37 mouse cellular contexts compared by ENCODE assay signal in genomic region chr2:154163306-154163705, GRCm38 (mm10). TPM values are rescaled to one million over a fixed set of nuclear protein-coding genes. Genes with fewer than 3 reads are reported as not detected.
A peak's percentile ranks its signal among the peaks of the same experiment; 100 is the strongest.
DNase-seq lines count a peak whose midpoint lies in the region; ATAC-seq and TF ChIP-seq lines count a peak whose summit lies in the region.
"Had no signal": no experiment of that assay in that cellular context is flagged by ENCODE, and none has a peak within 500 bp of the region (broad histone marks: within the 10 kb centered on the region; RNA-seq: fewer than 3 reads in every experiment).

No protein-coding gene starts in this region.

- no peaks in the 10 kb centered on the region for H3K4me1 ChIP-seq in hindbrain, embryonic 16.5 days (ENCODE audit: control insufficient read depth, insufficient read depth, low read depth, low read length)
- no peaks in the 10 kb centered on the region for H3K4me1 ChIP-seq in hindbrain, embryonic 11.5 days (replicated peaks; ENCODE audit: control insufficient read depth, insufficient read depth, low read length)
- no peaks in the 10 kb centered on the region for H3K4me1 ChIP-seq in lung, postnatal 0 days (ENCODE audit: insufficient read depth, low read depth, low read length)
- H3K4me1 ChIP-seq in liver, embryonic 11.5 days (replicated peaks; ENCODE audit: control insufficient read depth, insufficient read depth, low read length): no peaks in the 10 kb centered on the region
- H3K4me1 ChIP-seq: forebrain, embryonic 12.5 days; hindbrain, embryonic 12.5 days; kidney, embryonic 15.5 days; liver, embryonic 15.5 days; midbrain, embryonic 10.5 days; neural tube, embryonic 12.5 days had no signal

- H3K27ac ChIP-seq in hindbrain, embryonic 16.5 days (ENCODE audit: low read depth, low read length): no peak overlapping the region
- no peak overlapping the region for H3K27ac ChIP-seq in hindbrain, embryonic 11.5 days (ENCODE audit: low read depth, low read length)
- H3K27ac ChIP-seq in lung, postnatal 0 days (ENCODE audit: low read length): no peak overlapping the region
- H3K27ac ChIP-seq in liver, embryonic 11.5 days (ENCODE audit: low read depth, low read length): no peak overlapping the region
- H3K27ac ChIP-seq: forebrain, embryonic 12.5 days; heart, adult 2 months; hindbrain, embryonic 12.5 days; kidney, embryonic 15.5 days; liver, embryonic 15.5 days; midbrain, embryonic 10.5 days; neural tube, embryonic 12.5 days had no signal

- no peak for TF ChIP-seq EP300 in lung, postnatal 0 days (IDR thresholded peaks at IDR 0.05)

- no peak for TF ChIP-seq CTCF in lung, postnatal 0 days (IDR thresholded peaks at IDR 0.05)

- H3K36me3 ChIP-seq in hindbrain, embryonic 16.5 days (ENCODE audit: control insufficient read depth, insufficient read depth, low read length): no peaks in the 10 kb centered on the region
- no peaks in the 10 kb centered on the region for H3K36me3 ChIP-seq in hindbrain, embryonic 11.5 days (ENCODE audit: control insufficient read depth, insufficient read depth, low read length)
- H3K36me3 ChIP-seq in lung, postnatal 0 days (ENCODE audit: insufficient read depth, low read length): no peaks in the 10 kb centered on the region
- no peaks in the 10 kb centered on the region for H3K36me3 ChIP-seq in liver, embryonic 11.5 days (ENCODE audit: control insufficient read depth, insufficient read depth, low read length)
- H3K36me3 ChIP-seq: forebrain, embryonic 12.5 days; hindbrain, embryonic 12.5 days; kidney, embryonic 15.5 days; liver, embryonic 15.5 days; midbrain, embryonic 10.5 days; neural tube, embryonic 12.5 days had no signal

- no peak for DNase-seq in cerebellum, adult 8-10 months
- no peak for DNase-seq in hindbrain, embryonic 11.5 days (ENCODE audit: low spot score)
- peak; percentile 4 for DNase-seq in cerebellum, adult 11 months
- peak; percentile 21 for DNase-seq in cerebellum, adult 9-11 months
- DNase-seq in lung, postnatal 0 days (ENCODE audit: low spot score): no peak
- no peak for DNase-seq in liver, embryonic 11.5 days (ENCODE audit: low spot score)
- DNase-seq: adrenal gland, adult 2 months; adrenal gland, postnatal 36 days; gastrocnemius, postnatal 25 days; heart, adult 2 months; heart, postnatal 14 days; kidney, adult 18-20 months; kidney, postnatal 36 days; liver; lung, embryonic 14.5 days; right cerebral cortex, adult 18-20 months; spleen, adult 18-20 months; thymus, postnatal 14 days had no signal

- H3K9me3 ChIP-seq in hindbrain, embryonic 16.5 days (ENCODE audit: control insufficient read depth, low read length): peaks cover 2% of the 10 kb centered on the region
- H3K9me3 ChIP-seq in hindbrain, embryonic 11.5 days (ENCODE audit: control insufficient read depth, low read length): no peaks in the 10 kb centered on the region; the same call in 1 of the 2 replicates
- H3K9me3 ChIP-seq in lung, postnatal 0 days (ENCODE audit: low read length): no peaks in the 10 kb centered on the region
- no peaks in the 10 kb centered on the region; the same call in 1 of the 2 replicates for H3K9me3 ChIP-seq in liver, embryonic 11.5 days (ENCODE audit: control insufficient read depth, low read length)
- H3K9me3 ChIP-seq: forebrain, embryonic 12.5 days; kidney, embryonic 15.5 days; liver, embryonic 15.5 days; neural tube, embryonic 12.5 days had no signal

- H3K9ac ChIP-seq in hindbrain, embryonic 16.5 days (ENCODE audit: low read depth, low read length): no peak overlapping the region
- no peak overlapping the region for H3K9ac ChIP-seq in hindbrain, embryonic 11.5 days (ENCODE audit: low read depth, low read length)
- H3K9ac ChIP-seq in lung, postnatal 0 days (replicated peaks; ENCODE audit: low read depth): no peak overlapping the region
- H3K9ac ChIP-seq in liver, embryonic 11.5 days (ENCODE audit: low read depth, low read length): no peak overlapping the region
- H3K9ac ChIP-seq: forebrain, embryonic 12.5 days; hindbrain, embryonic 12.5 days; kidney, embryonic 15.5 days; liver, embryonic 15.5 days; lung, embryonic 14.5 days; neural tube, embryonic 12.5 days had no signal

- no peak overlapping the region for H3K4me2 ChIP-seq in hindbrain, embryonic 16.5 days (ENCODE audit: low read length)
- no peak overlapping the region for H3K4me2 ChIP-seq in hindbrain, embryonic 11.5 days (replicated peaks; ENCODE audit: low read depth, low read length)
- no peak overlapping the region for H3K4me2 ChIP-seq in lung, postnatal 0 days (replicated peaks; ENCODE audit: low read depth, low read length)
- no peak overlapping the region for H3K4me2 ChIP-seq in liver, embryonic 11.5 days
- H3K4me2 ChIP-seq: forebrain, embryonic 12.5 days; hindbrain, embryonic 12.5 days; kidney, embryonic 15.5 days; liver, embryonic 15.5 days; lung, embryonic 14.5 days; neural tube, embryonic 12.5 days had no signal

- no peak overlapping the region for H3K4me3 ChIP-seq in hindbrain, embryonic 16.5 days (ENCODE audit: low read length)
- H3K4me3 ChIP-seq in hindbrain, embryonic 11.5 days (ENCODE audit: low read depth, low read length): no peak overlapping the region
- no peak overlapping the region for H3K4me3 ChIP-seq in lung, postnatal 0 days (ENCODE audit: low read depth, low read length)
- H3K4me3 ChIP-seq in liver, embryonic 11.5 days (ENCODE audit: low read depth, low read length): no peak overlapping the region
- H3K4me3 ChIP-seq: erythroblast, embryonic 14.5 days; forebrain, embryonic 12.5 days; heart, adult 2 months; hindbrain, embryonic 12.5 days; kidney, embryonic 15.5 days; liver, embryonic 15.5 days; midbrain, embryonic 10.5 days; myocyte; neural tube, embryonic 12.5 days had no signal

- ATAC-seq in cerebellum, adult (ENCODE audit: insufficient number of reproducible peaks, low FRiP score, low TSS enrichment): 0 out of 2 replicates have a peak, but pooled peaks have one; percentile 15
- ATAC-seq in hindbrain, embryonic 16.5 days: peak; percentile 64
- no peak for ATAC-seq in hindbrain, embryonic 11.5 days (ENCODE audit: low FRiP score)
- ATAC-seq in lung, postnatal 0 days: no peak
- no peak for ATAC-seq in liver, embryonic 11.5 days (replicated peaks; ENCODE audit: low FRiP score)
- ATAC-seq: activated CD4-positive, CD25-positive, alpha-beta regulatory T cell, adult 4 months; inflammation-experienced regulatory T-cells, adult 6 months; midbrain, embryonic 16.5 days had no signal

- no peaks in the 10 kb centered on the region for H3K27me3 ChIP-seq in hindbrain, embryonic 16.5 days (replicated peaks; ENCODE audit: control insufficient read depth, insufficient read depth, low read length)
- no peaks in the 10 kb centered on the region for H3K27me3 ChIP-seq in hindbrain, embryonic 11.5 days (ENCODE audit: control insufficient read depth, insufficient read depth, low read length)
- H3K27me3 ChIP-seq in lung, postnatal 0 days (replicated peaks; ENCODE audit: insufficient read depth, low read length): no peaks in the 10 kb centered on the region
- H3K27me3 ChIP-seq in liver, embryonic 11.5 days (replicated peaks; ENCODE audit: control insufficient read depth, insufficient read depth, low read length): no peaks in the 10 kb centered on the region
- H3K27me3 ChIP-seq: forebrain, embryonic 12.5 days; hindbrain, embryonic 12.5 days; kidney, embryonic 15.5 days; liver, embryonic 15.5 days; neural tube, embryonic 12.5 days had no signal

- WGBS in hindbrain, embryonic 16.5 days: 88% methylated on average over 5 of the region's 5 CpGs
- WGBS in hindbrain, embryonic 11.5 days: 88% methylated on average over 5 of the region's 5 CpGs
- WGBS in lung, postnatal 0 days: 90% methylated on average over 5 of the region's 5 CpGs
- WGBS in liver, embryonic 11.5 days: 79% methylated on average over 5 of the region's 5 CpGs

RNA-seq across cellular contexts. Expression of gene Bpifa5, which starts 0.9 kb away (rescaled TPM):
- polyA plus RNA-seq in hindbrain, embryonic 16.5 days (2015; fragmentation: Nextera tagmentation; extraction: Ambion mirVana): not detected in 2 replicates
- polyA plus RNA-seq in hindbrain, embryonic 11.5 days (2014; fragmentation: Nextera tagmentation; extraction: Ambion mirVana): not detected in 2 replicates
- polyA plus RNA-seq in lung, postnatal 0 days (2015; fragmentation: Nextera tagmentation; extraction: Ambion mirVana): not detected in 2 replicates
- polyA plus RNA-seq in liver, embryonic 11.5 days (2014; fragmentation: Nextera tagmentation; extraction: Ambion mirVana): not detected in 2 replicates
- polyA plus RNA-seq: activated CD4-positive, CD25-positive, alpha-beta regulatory T cell, adult 4 months; adrenal gland, adult 2 months; brain, embryonic 14.5 days; C2C12; embryonic facial prominence, embryonic 14.5 days; erythroblast, embryonic 14.5 days; forebrain, embryonic 12.5 days; heart, adult 2 months; heart, embryonic 14.5 days; hindbrain, embryonic 12.5 days; inflammation-experienced regulatory T-cells, adult 6 months; kidney, embryonic 15.5 days; limb, embryonic 11.5 days; liver, embryonic 15.5 days; lung, embryonic 14.5 days; midbrain, embryonic 10.5 days; midbrain, embryonic 16.5 days; myocyte; neural tube, embryonic 12.5 days; stomach, embryonic 16.5 days had no signal

RNA-seq across cellular contexts. Expression of gene Bpifa1, which starts 20.6 kb away (rescaled TPM):
- polyA plus RNA-seq in hindbrain, embryonic 16.5 days (2015; fragmentation: Nextera tagmentation; extraction: Ambion mirVana): 0.31 TPM in 1 of 2 replicates, not detected in the other
- polyA plus RNA-seq in hindbrain, embryonic 11.5 days (2014; fragmentation: Nextera tagmentation; extraction: Ambion mirVana): not detected in 2 replicates
- polyA plus RNA-seq in lung, postnatal 0 days (2015; fragmentation: Nextera tagmentation; extraction: Ambion mirVana): 5.1 and 5.4 TPM in 2 replicates
- polyA plus RNA-seq in liver, embryonic 11.5 days (2014; fragmentation: Nextera tagmentation; extraction: Ambion mirVana): 0.32 TPM in 1 of 2 replicates, not detected in the other
- polyA plus RNA-seq: activated CD4-positive, CD25-positive, alpha-beta regulatory T cell, adult 4 months; adrenal gland, adult 2 months; brain, embryonic 14.5 days; C2C12; erythroblast, embryonic 14.5 days; forebrain, embryonic 12.5 days; heart, embryonic 14.5 days; hindbrain, embryonic 12.5 days; inflammation-experienced regulatory T-cells, adult 6 months; kidney, embryonic 15.5 days; limb, embryonic 11.5 days; liver, embryonic 15.5 days; lung, embryonic 14.5 days; midbrain, embryonic 10.5 days; midbrain, embryonic 16.5 days; myocyte; neural tube, embryonic 12.5 days; stomach, embryonic 16.5 days had no signal

RNA-seq across cellular contexts. Expression of gene Bpifb1, which starts 27.3 kb away (rescaled TPM):
- 0.25 and 0.34 TPM in 2 replicates for polyA plus RNA-seq in hindbrain, embryonic 16.5 days (2015; fragmentation: Nextera tagmentation; extraction: Ambion mirVana)
- not detected in 2 replicates for polyA plus RNA-seq in hindbrain, embryonic 11.5 days (2014; fragmentation: Nextera tagmentation; extraction: Ambion mirVana)
- 7.3 and 7.4 TPM in 2 replicates for polyA plus RNA-seq in lung, postnatal 0 days (2015; fragmentation: Nextera tagmentation; extraction: Ambion mirVana)
- 0.14 TPM in 1 of 2 replicates, not detected in the other for polyA plus RNA-seq in liver, embryonic 11.5 days (2014; fragmentation: Nextera tagmentation; extraction: Ambion mirVana)
- polyA plus RNA-seq: activated CD4-positive, CD25-positive, alpha-beta regulatory T cell, adult 4 months; C2C12; erythroblast, embryonic 14.5 days; forebrain, embryonic 12.5 days; hindbrain, embryonic 12.5 days; inflammation-experienced regulatory T-cells, adult 6 months; limb, embryonic 11.5 days; midbrain, embryonic 10.5 days; myocyte; neural tube, embryonic 12.5 days had no signal

RNA-seq across cellular contexts. Expression of gene Bpifa3, which starts 33.2 kb away (rescaled TPM):
- not detected in 2 replicates for polyA plus RNA-seq in hindbrain, embryonic 16.5 days (2015; fragmentation: Nextera tagmentation; extraction: Ambion mirVana)
- not detected in 2 replicates for polyA plus RNA-seq in hindbrain, embryonic 11.5 days (2014; fragmentation: Nextera tagmentation; extraction: Ambion mirVana)
- polyA plus RNA-seq in lung, postnatal 0 days (2015; fragmentation: Nextera tagmentation; extraction: Ambion mirVana): not detected in 2 replicates
- polyA plus RNA-seq in liver, embryonic 11.5 days (2014; fragmentation: Nextera tagmentation; extraction: Ambion mirVana): not detected in 2 replicates
- polyA plus RNA-seq: activated CD4-positive, CD25-positive, alpha-beta regulatory T cell, adult 4 months; adrenal gland, adult 2 months; brain, embryonic 14.5 days; C2C12; embryonic facial prominence, embryonic 14.5 days; erythroblast, embryonic 14.5 days; forebrain, embryonic 12.5 days; heart, adult 2 months; heart, embryonic 14.5 days; hindbrain, embryonic 12.5 days; inflammation-experienced regulatory T-cells, adult 6 months; kidney, embryonic 15.5 days; limb, embryonic 11.5 days; liver, embryonic 15.5 days; lung, embryonic 14.5 days; midbrain, embryonic 10.5 days; midbrain, embryonic 16.5 days; myocyte; neural tube, embryonic 12.5 days; stomach, embryonic 16.5 days had no signal

Comparison
In these comparisons a context has a peak if more than half of its experiments do, and no peak if none do; other contexts are left out.
1. ATAC-seq: peak in cerebellum, adult (single experiment) and hindbrain, embryonic 16.5 days (single experiment); none in hindbrain, embryonic 11.5 days (single experiment), lung, postnatal 0 days (single experiment) and liver, embryonic 11.5 days (single experiment).
2. DNase-seq: peak in cerebellum, adult 11 months (single experiment) and cerebellum, adult 9-11 months (single experiment); none in cerebellum, adult 8-10 months (single experiment), hindbrain, embryonic 11.5 days (single experiment), lung, postnatal 0 days (single experiment) and liver, embryonic 11.5 days (single experiment).